Mouse (Mus musculus) stomach, postnatal 0 days (tissue): ENCODE results near the gene Nr1d1. TPM values are rescaled to one million over a fixed set of nuclear protein-coding genes. Genes with fewer than 3 reads are reported as not detected.
A peak's percentile ranks its signal among the peaks of the same experiment; 100 is the strongest.

Source experiments
- ATAC-seq: fragments of 200-750 bp; cut with Nextera tagmentation; 2 replicates; pipeline ENCODE4 v1.8.0; 2017; ENCODE audit not compliant: low FRiP score, low TSS enrichment
- DNase-seq: peaks from one replicate; pipeline ENCODE4 v3.0.0-alpha.2; 2016; ENCODE audit warnings: low spot score
- H3K27ac ChIP-seq: fragments of 300-500 bp; sonication (generic); replicated peaks from 2 replicates; pipeline ENCODE4 v1.5.1; 2014; ENCODE audit warnings: mild to moderate bottlenecking, control low read depth
- H3K27me3 ChIP-seq: fragments of 300-500 bp; sonication (generic); 2 replicates; pipeline ENCODE4 v1.6.1; 2014; ENCODE audit warnings: low read length; ENCODE audit not compliant: control insufficient read depth, insufficient read depth
- H3K36me3 ChIP-seq: fragments of 300-500 bp; sonication (generic); 2 replicates; pipeline ENCODE4 v1.6.1; 2014; ENCODE audit warnings: low read length, mixed read lengths; ENCODE audit not compliant: control insufficient read depth, insufficient read depth
- H3K4me1 ChIP-seq: fragments of 300-500 bp; sonication (generic); replicated peaks from 2 replicates; pipeline ENCODE4 v1.6.1; 2014; ENCODE audit warnings: antibody characterized with exemption; ENCODE audit not compliant: control insufficient read depth, insufficient read depth
- H3K4me2 ChIP-seq: fragments of 300-500 bp; sonication (generic); replicated peaks from 2 replicates; pipeline ENCODE4 v1.6.1; 2014; ENCODE audit warnings: low read depth, mild to moderate bottlenecking, control low read depth, moderate library complexity
- H3K4me3 ChIP-seq: fragments of 300-500 bp; sonication (generic); 2 replicates; pipeline ENCODE4 v1.5.1; 2014; ENCODE audit warnings: low read depth, low read length, control low read depth
- H3K9ac ChIP-seq: fragments of 300-500 bp; sonication (generic); 2 replicates; pipeline ENCODE4 v1.6.1; 2014; ENCODE audit warnings: mild to moderate bottlenecking, low read length, control low read depth, mixed read lengths
- H3K9me3 ChIP-seq: fragments of 300-500 bp; sonication (generic); 2 replicates; pipeline ENCODE4 v1.6.1; 2016; ENCODE audit warnings: low read length; ENCODE audit not compliant: control insufficient read depth
- CTCF ChIP-seq: IDR thresholded peaks from 2 replicates; pipeline ENCODE4 v1.5.1; 2016; ENCODE audit warnings: antibody characterized with exemption, low read depth, mild to moderate bottlenecking, moderate library complexity
- EP300 ChIP-seq: optimal IDR thresholded peaks from 2 replicates; pipeline ENCODE3; 2016; ENCODE audit warnings: antibody characterized with exemption
- WGBS: fragments of 180-500 bp; shearing (Covaris S2); extraction: QIAGEN DNeasy Blood & Tissue Kit; methylation state at CpG from one replicate; pipeline ENCODE4 v1.1.7; 2014; 5-methylcytosine and 5-hydroxymethylcytosine counted together
- polyA plus RNA-seq: library from polyadenylated mRNA; unstranded; fragments of >200 nt; fragmentation: Nextera tagmentation; extraction: Ambion mirVana; gene quantifications from 2 replicates; pipeline ENCODE4 v1.2.1, GENCODE M21; 2015

Nr1d1 gene
- polyA plus RNA-seq, 1 experiment from 2014 or later = 7.9 TPM

DNA sequence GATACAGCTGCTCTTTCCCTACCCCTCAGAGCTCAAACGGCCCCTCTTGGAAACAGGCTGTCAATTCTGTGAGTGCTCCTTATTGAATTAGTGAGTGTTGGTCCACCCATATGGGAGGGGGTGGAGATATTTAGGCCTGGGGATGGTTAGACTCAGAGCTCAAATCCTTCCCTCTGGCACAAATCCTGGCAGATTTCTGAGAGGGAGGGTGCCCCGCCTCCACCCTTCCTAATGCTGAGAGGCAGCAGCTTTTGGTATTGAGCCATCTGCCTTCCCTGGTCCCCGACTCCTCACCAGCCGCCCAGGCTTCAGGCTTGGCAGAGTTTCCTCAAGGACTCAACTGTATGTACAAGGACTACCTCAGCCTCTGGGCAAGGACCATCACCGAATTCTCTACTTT, 44.0 kb downstream of the Nr1d1 start:
- WGBS = 37% methylated on average over 5 of the region's 5 CpGs
- peak overlapping the region; percentile 41; the same call in 1 of the 2 replicates for H3K27ac ChIP-seq
- no peaks in the 10 kb centered on the region for H3K9me3 ChIP-seq
- DNase-seq (no peak), ATAC-seq (no peak)
- H3K4me2 ChIP-seq = no peak overlapping the region
- H3K4me3 ChIP-seq = no peak overlapping the region
- H3K27me3 ChIP-seq = no peaks in the 10 kb centered on the region
- no peak overlapping the region for H3K9ac ChIP-seq
- TF ChIP-seq CTCF (no peak), EP300 (no peak)
- H3K4me1 ChIP-seq = no peaks in the 10 kb centered on the region
- H3K36me3 ChIP-seq = peaks cover 4% of the 10 kb centered on the region; the same call in 1 of the 2 replicates

DNA sequence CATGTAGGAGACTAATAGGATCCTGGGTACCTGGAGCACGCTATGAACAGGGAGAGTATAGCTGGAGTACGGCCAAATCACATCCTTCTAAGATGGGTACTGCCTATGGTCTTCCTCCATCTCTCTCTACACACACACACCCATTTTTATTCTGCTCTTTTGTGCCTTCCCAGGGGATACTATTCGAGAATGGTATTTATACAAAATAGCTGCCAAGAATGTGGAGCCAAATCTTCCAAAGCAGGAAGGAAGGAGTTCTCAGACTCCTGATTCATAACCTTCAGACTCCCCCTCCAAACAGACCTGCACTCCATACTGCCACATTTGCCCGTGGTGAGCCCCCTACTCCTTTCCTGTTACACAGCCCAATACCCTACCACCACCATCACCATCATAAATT, 44.4 kb downstream of the Nr1d1 start:
- H3K4me1 ChIP-seq = no peaks in the 10 kb centered on the region
- no peaks in the 10 kb centered on the region for H3K27me3 ChIP-seq
- no peak overlapping the region for H3K4me2 ChIP-seq
- no peak overlapping the region for H3K4me3 ChIP-seq
- H3K27ac ChIP-seq = no peak overlapping the region; the same call in 1 of the 2 replicates
- ATAC-seq = no peak
- peaks cover 8% of the 10 kb centered on the region; the same call in 1 of the 2 replicates for H3K36me3 ChIP-seq
- DNase-seq = no peak
- WGBS = 42% methylated on average over 4 of the region's 4 CpGs
- no peaks in the 10 kb centered on the region for H3K9me3 ChIP-seq
- TF ChIP-seq EP300 = no peak
- no peak for TF ChIP-seq CTCF
- no peak overlapping the region for H3K9ac ChIP-seq

DNA sequence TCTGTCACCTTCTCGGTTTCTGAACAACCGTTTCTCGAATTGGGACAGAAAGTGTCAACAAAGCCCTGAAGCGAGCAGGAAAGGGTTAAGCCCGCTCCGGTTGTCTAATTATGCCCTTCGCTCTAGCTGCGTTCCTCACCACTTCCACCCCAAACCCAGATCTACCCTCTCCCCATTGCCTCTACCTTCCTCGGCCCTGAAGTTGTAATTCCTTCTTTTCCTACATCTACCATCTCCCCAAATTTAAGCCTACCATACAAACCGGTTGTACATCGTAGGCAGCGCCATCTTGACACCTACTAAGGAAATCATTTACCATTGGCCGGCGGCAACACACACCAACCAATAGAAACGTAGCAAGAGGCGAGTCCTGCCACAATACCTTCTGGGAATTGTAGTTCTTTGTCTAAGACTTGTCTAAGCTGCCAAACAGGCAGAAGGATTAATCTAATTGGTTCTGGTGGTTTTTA, 46.0 kb downstream of the Nr1d1 start, which contains the start of gene Med24:
TSS of gene Med24 (minus strand) at position 317 of the 470 bp plus-strand sequence.
- peak within 1 kb of the TSS; percentile 59 for H3K9ac ChIP-seq
- ATAC-seq (peak; percentile 93), DNase-seq (peak; percentile 83)
- under 1% methylated on average over 16 of the region's 16 CpGs for WGBS
- H3K36me3 ChIP-seq = peaks cover 9% of the 10 kb centered on the region; the same call in 1 of the 2 replicates
- H3K4me2 ChIP-seq = peak within 1 kb of the TSS; percentile 71
- no peaks in the 10 kb centered on the region for H3K27me3 ChIP-seq
- H3K4me1 ChIP-seq = no peaks in the 10 kb centered on the region
- TF ChIP-seq EP300 (no peak), CTCF (no peak)
- peak within 1 kb of the TSS; percentile 73 for H3K4me3 ChIP-seq
- no peaks in the 10 kb centered on the region for H3K9me3 ChIP-seq
- H3K27ac ChIP-seq = peak within 1 kb of the TSS; percentile 63; the same call in 1 of the 2 replicates

DNA sequence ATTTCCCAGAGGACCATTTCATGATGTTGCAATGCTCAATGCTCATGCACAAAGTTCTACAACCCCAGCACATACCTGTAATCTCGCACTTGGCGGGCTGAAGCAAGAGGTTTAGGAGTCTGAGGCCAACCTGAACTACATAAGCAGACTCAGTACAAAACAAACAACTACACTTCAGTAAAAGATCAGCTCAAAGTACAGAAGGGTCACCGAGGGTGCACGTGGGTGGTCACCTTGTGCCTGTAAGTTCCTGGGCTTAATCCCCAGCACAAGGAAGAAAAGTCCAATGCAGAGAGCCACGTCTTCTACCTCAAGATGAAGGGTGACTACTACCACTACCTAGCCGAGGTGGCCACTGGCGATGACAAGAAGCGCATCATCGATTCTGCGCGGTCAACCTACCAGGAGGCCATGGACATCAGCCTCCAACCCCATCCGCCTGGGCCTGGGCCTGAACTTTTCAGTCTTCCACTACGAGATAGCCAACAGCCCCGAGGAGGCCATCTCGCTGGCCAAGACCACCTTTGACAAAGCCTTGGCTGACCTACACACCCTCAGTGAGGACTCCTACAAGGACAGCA, 49.1 kb downstream of the Nr1d1 start:
- 93% methylated on average over 15 of the region's 15 CpGs for WGBS
- Histone ChIP-seq H3K27ac (no peak overlapping the region), H3K36me3 (peaks cover 9% of the 10 kb centered on the region; the same call in 1 of the 2 replicates), H3K27me3 (no peaks in the 10 kb centered on the region), H3K9me3 (no peaks in the 10 kb centered on the region), H3K4me2 (no peak overlapping the region), H3K9ac (no peak overlapping the region), H3K4me3 (no peak overlapping the region), H3K4me1 (no peaks in the 10 kb centered on the region)
- DNase-seq = no peak
- TF ChIP-seq CTCF = no peak
- TF ChIP-seq EP300 = no peak
- no peak for ATAC-seq

DNA sequence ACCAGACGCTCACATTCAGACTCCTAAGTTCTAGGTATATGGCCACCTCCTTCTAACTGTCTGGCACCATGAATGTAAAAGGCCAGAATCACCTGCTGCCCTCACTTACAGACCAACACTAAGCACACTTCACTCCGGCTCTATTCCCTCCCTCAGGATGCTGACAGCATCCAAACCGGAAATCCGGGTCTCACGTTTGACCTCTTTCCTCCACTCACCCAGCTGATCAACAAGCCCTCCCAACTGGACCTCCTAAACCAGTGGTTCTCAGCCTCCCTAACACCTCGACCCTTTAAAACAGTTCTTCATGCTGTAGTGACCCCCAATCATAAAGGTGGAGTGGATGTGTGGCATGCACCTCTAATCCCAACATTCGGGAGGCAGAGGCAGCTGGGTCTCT, 52.0 kb downstream of the Nr1d1 start:
- TF ChIP-seq EP300 (no peak), CTCF (no peak)
- H3K36me3 ChIP-seq = peaks cover 9% of the 10 kb centered on the region; the same call in 1 of the 2 replicates

More for the DNA sequence above, 52.0 kb downstream of the Nr1d1 start:
- Histone ChIP-seq H3K9ac (no peak overlapping the region), H3K27me3 (no peaks in the 10 kb centered on the region), H3K9me3 (no peaks in the 10 kb centered on the region), H3K4me3 (no peak overlapping the region), H3K4me2 (no peak overlapping the region), H3K4me1 (no peaks in the 10 kb centered on the region; the same call in 1 of the 2 replicates), H3K27ac (no peak overlapping the region)
- DNase-seq (no peak), ATAC-seq (no peak)
- 67% methylated on average over 7 of the region's 7 CpGs for WGBS
